Mouse (Mus musculus) midbrain, postnatal 0 days (tissue): ENCODE results near the gene Slc10a2. TPM values are rescaled to one million over a fixed set of nuclear protein-coding genes. Genes with fewer than 3 reads are reported as not detected.
"Not testable (repeated sequence)": the region's sequence is repeated elsewhere in the genome, so short reads cannot be mapped to it uniquely, and the experiment has no call there.

Source experiments
- ATAC-seq: fragments of 200-750 bp; cut with Nextera tagmentation; 2 replicates; pipeline ENCODE4 v1.8.0; 2017; ENCODE audit warnings: moderate number of reproducible peaks, mild to moderate bottlenecking, moderate TSS enrichment, moderate library complexity; ENCODE audit not compliant: low FRiP score
- DNase-seq: peaks from one replicate; pipeline ENCODE4 v3.0.0-alpha.2; 2015; ENCODE audit warnings: low spot score
- H3K27ac ChIP-seq: fragments of 300-500 bp; sonication (generic); 2 replicates; pipeline ENCODE4 v1.5.1; 2014; ENCODE audit warnings: low read depth, mild to moderate bottlenecking, low read length, mixed read lengths
- H3K27me3 ChIP-seq: fragments of 300-500 bp; sonication (generic); 2 replicates; pipeline ENCODE4 v1.6.1; 2014; ENCODE audit warnings: low read length, control low read depth, mixed read lengths; ENCODE audit not compliant: insufficient read depth
- H3K36me3 ChIP-seq: fragments of 300-500 bp; sonication (generic); 2 replicates; pipeline ENCODE4 v1.6.1; 2014; ENCODE audit warnings: low read length, control low read depth, mixed read lengths; ENCODE audit not compliant: insufficient read depth
- H3K4me1 ChIP-seq: fragments of 300-500 bp; sonication (generic); 2 replicates; pipeline ENCODE4 v1.6.1; 2014; ENCODE audit warnings: mild to moderate bottlenecking, control low read depth, antibody characterized with exemption, low read length, mixed read lengths; ENCODE audit not compliant: insufficient read depth
- H3K4me2 ChIP-seq: fragments of 300-500 bp; sonication (generic); 2 replicates; pipeline ENCODE4 v1.6.1; 2014; ENCODE audit warnings: low read depth, mild to moderate bottlenecking, low read length, mixed read lengths; ENCODE audit not compliant: poor library complexity, severe bottlenecking
- H3K4me3 ChIP-seq: fragments of 300-500 bp; sonication (generic); 2 replicates; pipeline ENCODE4 v1.5.1; 2014; ENCODE audit warnings: low read depth, mild to moderate bottlenecking, low read length, moderate library complexity
- H3K9ac ChIP-seq: fragments of 300-500 bp; sonication (generic); replicated peaks from 2 replicates; pipeline ENCODE4 v1.6.1; 2014; ENCODE audit warnings: mild to moderate bottlenecking, low read length, moderate library complexity, mixed read lengths; ENCODE audit not compliant: poor library complexity, severe bottlenecking
- H3K9me3 ChIP-seq: fragments of 300-500 bp; sonication (generic); 2 replicates; pipeline ENCODE4 v1.6.1; 2016; ENCODE audit warnings: low read length, control low read depth
- CTCF ChIP-seq: IDR thresholded peaks from 2 replicates; pipeline ENCODE4 v1.5.1; 2016; ENCODE audit warnings: antibody characterized with exemption, mild to moderate bottlenecking
- WGBS: fragments of 180-500 bp; shearing (Covaris S2); extraction: QIAGEN DNeasy Blood & Tissue Kit; methylation state at CpG from one replicate; pipeline ENCODE4 v1.1.7; 2014; 5-methylcytosine and 5-hydroxymethylcytosine counted together
- polyA plus RNA-seq: library from polyadenylated mRNA; unstranded; fragments of >200 nt; fragmentation: Nextera tagmentation; extraction: Ambion mirVana; gene quantifications from 2 replicates; pipeline ENCODE4 v1.2.1, GENCODE M21; 2015
- total RNA-seq: library from RNA; depleted of rRNA; stranded (reverse); fragments of >200 nt; gene quantifications from 2 replicates; pipeline ENCODE4 v1.2.3, GENCODE M21; 2014; rRNA removed

Slc10a2 gene
- not detected in 2 replicates for total RNA-seq
- not detected in 2 replicates for polyA plus RNA-seq

GRCm38 (mm10) chr8:5105186-5105585, at the start of gene Slc10a2:
TSS of gene Slc10a2 (minus strand) at chr8:5105351.
- H3K9ac ChIP-seq, result no peak within 1 kb of the TSS
- DNase-seq (no peak), ATAC-seq (no peak)
- no peak within 1 kb of the TSS for H3K4me3 ChIP-seq
- H3K27me3 ChIP-seq, result no peaks in the 10 kb centered on the region
- H3K4me1 ChIP-seq, result no peaks in the 10 kb centered on the region
- 67% methylated on average over 5 of the region's 5 CpGs for WGBS
- no peak for TF ChIP-seq CTCF
- no peak within 1 kb of the TSS for H3K27ac ChIP-seq
- H3K36me3 ChIP-seq, result no peaks in the 10 kb centered on the region
- H3K4me2 ChIP-seq, result no peak within 1 kb of the TSS
- no peaks in the 10 kb centered on the region for H3K9me3 ChIP-seq

DNA sequence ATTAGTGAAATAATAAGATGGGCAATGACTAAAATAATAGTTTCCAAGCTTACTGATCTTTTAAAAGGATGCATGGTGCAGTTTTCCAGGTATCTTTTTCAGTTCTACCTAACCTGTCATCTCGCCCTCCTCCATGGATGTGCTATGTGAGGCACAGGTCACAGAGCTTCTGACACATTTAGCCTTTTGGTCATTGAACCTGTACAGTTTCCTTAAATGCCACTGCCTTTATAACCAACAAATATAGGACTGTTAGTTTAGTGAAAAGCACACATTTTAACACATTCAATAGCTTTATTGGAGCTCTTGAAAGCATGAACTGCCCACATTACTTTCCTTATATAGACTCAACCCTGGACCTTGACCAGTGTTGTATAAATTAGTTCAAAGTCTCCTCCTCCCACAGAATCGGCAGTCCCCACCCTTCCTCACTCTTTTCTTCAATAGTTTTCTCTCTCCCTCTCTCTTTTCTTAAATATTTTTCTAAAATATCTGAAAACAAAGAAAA, 24.2 kb upstream of the Slc10a2 start:
- Histone ChIP-seq H3K27me3 (no peaks in the 10 kb centered on the region), H3K4me1 (no peaks in the 10 kb centered on the region), H3K4me3 (no peak overlapping the region), H3K9ac (no peak overlapping the region), H3K9me3 (no peaks in the 10 kb centered on the region), H3K4me2 (no peak overlapping the region), H3K36me3 (no peaks in the 10 kb centered on the region), H3K27ac (no peak overlapping the region)
- WGBS, result 80% methylated on average over 2 of the region's 2 CpGs
- ATAC-seq (no peak), DNase-seq (no peak)
- no peak for TF ChIP-seq CTCF

DNA sequence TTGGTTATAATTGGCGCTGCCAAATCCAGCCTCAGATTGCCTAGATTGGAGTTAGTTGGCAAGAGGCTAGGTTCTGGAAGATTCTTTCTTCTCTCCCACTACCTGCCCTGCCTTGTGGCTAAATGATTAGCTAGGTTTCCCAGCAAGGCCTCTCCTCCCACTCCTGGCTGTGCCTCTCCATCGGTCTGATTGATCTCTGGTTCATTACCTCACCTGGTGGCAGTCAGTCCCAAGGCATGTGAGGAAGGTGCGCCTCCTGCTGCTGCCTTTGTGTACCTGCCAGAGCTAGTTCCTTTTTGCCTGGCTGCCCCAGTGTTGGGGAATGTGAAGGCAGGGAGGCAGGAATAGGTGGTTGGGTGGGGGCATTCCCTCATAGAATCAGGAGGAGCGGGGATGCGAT, 1.7 kb upstream of the Slc10a2 start:
- no peak for TF ChIP-seq CTCF
- no peak for ATAC-seq
- H3K27ac ChIP-seq, result no peak overlapping the region
- H3K4me3 ChIP-seq, result no peak overlapping the region
- no peaks in the 10 kb centered on the region for H3K9me3 ChIP-seq
- H3K27me3 ChIP-seq, result no peaks in the 10 kb centered on the region
- DNase-seq, result no peak
- no peak overlapping the region for H3K9ac ChIP-seq
- no peaks in the 10 kb centered on the region for H3K4me1 ChIP-seq
- H3K36me3 ChIP-seq, result no peaks in the 10 kb centered on the region
- H3K4me2 ChIP-seq, result no peak overlapping the region
- WGBS, result 72% methylated on average over 5 of the region's 5 CpGs

DNA sequence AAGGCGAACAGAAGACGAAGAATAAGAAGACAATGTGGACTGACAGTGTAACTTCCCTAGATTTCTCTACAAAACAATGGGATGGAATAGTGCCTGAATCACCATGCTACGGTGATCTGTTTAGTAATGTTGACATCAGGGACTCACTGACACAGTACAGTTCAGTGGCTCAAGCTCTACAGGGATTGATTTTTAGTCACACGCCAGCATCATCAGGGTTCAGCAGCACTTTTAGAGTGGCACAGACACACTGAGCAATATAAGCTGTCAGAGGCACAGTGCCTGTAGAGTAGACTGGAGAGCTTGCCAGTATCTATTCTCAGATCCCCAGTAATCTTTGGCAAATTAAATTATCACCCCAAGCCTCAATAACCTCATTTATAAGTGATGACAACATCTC, 9.8 kb downstream of the Slc10a2 start:
- Histone ChIP-seq H3K9ac (no peak overlapping the region), H3K27me3 (no peaks in the 10 kb centered on the region), H3K4me3 (no peak overlapping the region), H3K36me3 (no peaks in the 10 kb centered on the region), H3K4me1 (no peaks in the 10 kb centered on the region), H3K9me3 (no peaks in the 10 kb centered on the region), H3K27ac (no peak overlapping the region), H3K4me2 (no peak overlapping the region)
- ATAC-seq (no peak), DNase-seq (peak; percentile 15)
- no peak for TF ChIP-seq CTCF
- WGBS, result 79% methylated on average over 4 of the region's 4 CpGs

DNA sequence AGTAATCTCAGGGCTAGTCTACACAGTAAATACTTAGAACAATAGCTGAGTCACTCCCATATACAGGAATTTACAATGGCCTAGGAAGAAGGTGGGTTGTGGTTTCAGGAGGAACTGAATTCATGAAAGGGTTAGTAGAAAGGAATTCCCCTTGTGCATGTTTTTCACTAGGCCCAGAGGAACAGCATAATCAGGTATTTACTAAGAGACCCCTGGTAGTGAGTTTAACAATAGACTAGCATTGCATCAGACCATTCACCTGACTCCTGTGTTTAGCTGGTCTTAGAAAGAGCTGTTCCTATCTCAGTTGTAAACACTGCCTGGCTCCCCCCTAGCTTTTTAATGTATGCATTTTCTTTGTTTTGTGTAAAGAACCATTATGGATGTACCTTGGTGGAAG, 11.2 kb downstream of the Slc10a2 start:
- H3K4me2 ChIP-seq, DNase-seq, H3K36me3 ChIP-seq, H3K4me3 ChIP-seq, H3K4me1 ChIP-seq, H3K9me3 ChIP-seq, H3K9ac ChIP-seq, ATAC-seq, H3K27ac ChIP-seq, H3K27me3 ChIP-seq: not testable (repeated sequence)

DNA sequence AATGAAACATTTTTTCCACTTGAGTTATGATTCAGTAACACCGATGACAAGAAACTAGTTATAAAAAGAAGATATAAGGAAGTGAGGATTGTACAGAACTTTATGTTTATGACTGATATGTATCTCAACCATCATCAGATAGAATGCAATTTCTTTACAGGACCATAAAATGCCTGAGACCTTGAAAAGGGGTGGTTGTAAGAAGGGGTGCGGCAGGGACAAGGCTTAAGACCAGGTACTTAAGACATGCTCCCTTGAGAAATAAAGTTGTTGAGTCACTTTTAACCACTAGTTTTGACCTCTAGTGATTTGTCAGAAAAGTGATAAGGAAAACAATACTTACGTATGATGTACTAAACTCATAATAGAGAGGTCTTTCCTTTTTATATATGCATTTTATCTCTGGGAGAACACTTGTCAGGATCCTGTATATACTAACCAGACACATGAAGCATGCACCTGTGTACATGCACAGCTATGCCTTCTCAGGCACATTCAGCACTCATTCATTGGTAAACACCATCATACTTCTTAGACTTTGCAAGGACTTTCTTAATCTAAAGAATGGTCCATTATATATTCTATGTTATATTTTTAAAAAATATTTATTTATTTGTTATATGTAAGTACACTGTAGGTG, 31.4 kb downstream of the Slc10a2 start:
- ATAC-seq, result no peak

More for the DNA sequence above, 31.4 kb downstream of the Slc10a2 start:
- no peak overlapping the region for H3K4me2 ChIP-seq
- TF ChIP-seq CTCF, result no peak
- no peak overlapping the region for H3K27ac ChIP-seq
- WGBS, result 92% methylated on average over 3 of the region's 3 CpGs
- H3K9ac ChIP-seq, result no peak overlapping the region
- no peaks in the 10 kb centered on the region for H3K9me3 ChIP-seq
- DNase-seq, result no peak
- H3K4me3 ChIP-seq, result no peak overlapping the region
- H3K36me3 ChIP-seq, result no peaks in the 10 kb centered on the region
- no peaks in the 10 kb centered on the region for H3K27me3 ChIP-seq
- no peaks in the 10 kb centered on the region for H3K4me1 ChIP-seq
